Mouse (Mus musculus) G1E (cell line): ENCODE data around the gene Psmd7.

ENCODE experiments used
- CTCF ChIP-seq: IDR thresholded peaks from 2 replicates; pipeline ENCODE4 v1.5.1; 2012; ENCODE audit warnings: low read depth, low read length, inconsistent platforms, mixed read lengths
- GATA1 ChIP-seq: IDR thresholded peaks from 2 replicates; pipeline ENCODE4 v1.6.1; 2012; ENCODE audit warnings: borderline replicate concordance, low read length, inconsistent platforms, mixed read lengths
- GATA2 ChIP-seq: IDR thresholded peaks from 2 replicates; pipeline ENCODE4 v1.6.1; 2012; ENCODE audit warnings: low read depth, low read length, inconsistent platforms, borderline replicate concordance
- POLR2AphosphoS5 ChIP-seq: IDR thresholded peaks from 2 replicates; pipeline ENCODE4 v1.6.1; 2012; ENCODE audit warnings: low read depth, low read length, inconsistent platforms; ENCODE audit not compliant: insufficient replicate concordance
- TAL1 ChIP-seq: conservative IDR thresholded peaks from 2 replicates; pipeline ENCODE4 v1.6.1; 2012; ENCODE audit warnings: low read depth, low read length, inconsistent platforms, mixed read lengths

DNA sequence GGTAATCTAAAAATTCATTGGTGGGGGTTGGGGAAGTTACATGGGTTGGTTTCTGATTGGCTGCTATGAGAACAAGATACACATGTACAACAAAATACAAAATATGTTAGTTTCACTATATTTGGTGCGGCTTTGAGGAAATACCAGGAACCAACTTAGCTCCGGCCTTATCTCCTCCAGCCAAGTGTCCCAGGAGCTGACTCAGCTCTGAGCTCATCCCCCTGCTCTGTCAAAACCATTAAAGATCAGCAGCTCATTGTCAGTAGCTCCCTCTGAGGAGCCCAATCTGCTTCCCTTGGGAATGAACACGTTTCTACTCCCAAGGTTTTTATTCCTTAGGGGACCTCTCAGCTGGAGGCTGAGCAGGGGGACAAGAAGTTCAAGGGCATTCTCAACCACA lies 32.9 kb upstream of the Psmd7 start:
- TF ChIP-seq CTCF (no peak), TAL1 (no peak), GATA1 (no peak), GATA2 (no peak), POLR2AphosphoS5 (no peak)
